Mouse (Mus musculus): Measurements from ENCODE around the gene Batf3. TPM values are rescaled to one million over a fixed set of nuclear protein-coding genes. Genes with fewer than 3 reads are reported as not detected.

Batf3 gene
- total RNA-seq (2014; rRNA removed) (1.6 and 2.2 TPM in 2 replicates), polyA plus RNA-seq (2012; rRNA removed) (2.5 and 2.9 TPM in 2 replicates)

DNA sequence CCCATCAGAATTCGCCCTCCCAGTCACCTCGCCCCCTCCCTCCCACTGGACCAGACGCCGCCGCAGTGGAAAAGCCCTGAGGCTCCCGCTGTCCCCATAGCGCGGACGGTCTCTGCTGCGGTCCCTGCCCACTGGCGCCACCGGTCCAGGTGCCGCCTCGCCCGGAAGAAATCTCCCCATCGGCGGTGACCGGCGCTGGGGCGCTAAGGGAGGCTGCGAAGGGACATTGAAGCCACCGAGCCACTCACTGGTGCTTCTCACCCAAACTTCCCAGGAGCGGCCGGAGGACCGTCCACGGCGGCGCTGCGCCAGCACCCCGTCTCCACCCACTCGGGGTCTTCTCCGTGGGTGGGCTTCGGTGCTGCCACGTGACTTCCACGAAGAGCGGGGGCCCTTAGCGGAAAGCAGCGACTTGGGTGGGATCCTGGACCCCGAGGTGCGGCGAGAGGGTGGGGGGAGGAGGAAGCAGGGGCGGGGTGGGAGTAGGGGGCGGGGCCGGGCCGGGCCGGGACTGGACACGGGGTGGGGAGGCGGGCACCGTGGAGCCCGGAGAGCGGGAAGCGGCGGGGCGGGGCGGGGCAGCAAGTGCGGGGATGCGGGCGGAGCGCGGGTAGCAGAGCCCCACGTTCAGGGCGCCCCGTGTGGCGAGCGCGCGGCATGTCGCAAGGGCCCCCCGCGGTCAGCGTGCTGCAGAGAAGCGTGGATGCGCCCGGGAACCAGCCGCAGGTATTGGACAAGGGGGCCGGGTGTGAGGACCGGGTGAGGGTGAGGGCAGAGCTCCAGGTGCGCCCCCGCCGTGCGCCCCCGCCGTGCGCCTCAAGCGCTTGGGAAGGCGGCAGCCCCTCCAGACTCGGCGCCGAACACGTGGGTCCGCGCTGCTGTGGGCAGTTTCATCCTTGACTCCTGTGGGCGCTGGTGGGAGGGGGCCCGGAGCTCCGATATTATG is at the start of gene Batf3:
TSS of gene Batf3 (plus strand) at position 46 of the 946 bp plus-strand sequence.
- Histone ChIP-seq H3K9ac (ENCODE audit: low read depth, low read length) (peak within 1 kb of the TSS; percentile 87), H3K36me3 (ENCODE audit: control insufficient read depth, insufficient read depth, low read length) (no peaks in the 10 kb centered on the region), H3K27ac (replicated peaks; ENCODE audit: insufficient read depth, low read depth, low read length) (no peak within 1 kb of the TSS; the same call in 1 of the 2 replicates), H3K79me2 (ENCODE audit: control insufficient read depth, insufficient read depth, low read length) (no peaks in the 10 kb centered on the region), H3K4me1 (ENCODE audit: control insufficient read depth, insufficient read depth, low read length) (no peaks in the 10 kb centered on the region), H3K4me3 (ENCODE audit: insufficient read depth, low read depth, low read length) (peak within 1 kb of the TSS; percentile 91), H3K27me3 (ENCODE audit: control insufficient read depth, insufficient read depth, low read length) (peaks cover 9% of the 10 kb centered on the region; the same call in 1 of the 2 replicates)
- 0 out of 2 replicates have a peak, but pooled peaks have one; percentile 7 for TF ChIP-seq CTCF (IDR thresholded peaks at IDR 0.05; ENCODE audit: low read depth, low read length)
- no peak for TF ChIP-seq POLR2A (IDR thresholded peaks at IDR 0.05; ENCODE audit: extremely low read depth, insufficient read depth, low read length)
- no peak for DNase-seq (ENCODE audit: extremely low read depth, low read depth, low spot score)
- WGBS, result 2% methylated on average over 83 of the region's 95 CpGs

DNA sequence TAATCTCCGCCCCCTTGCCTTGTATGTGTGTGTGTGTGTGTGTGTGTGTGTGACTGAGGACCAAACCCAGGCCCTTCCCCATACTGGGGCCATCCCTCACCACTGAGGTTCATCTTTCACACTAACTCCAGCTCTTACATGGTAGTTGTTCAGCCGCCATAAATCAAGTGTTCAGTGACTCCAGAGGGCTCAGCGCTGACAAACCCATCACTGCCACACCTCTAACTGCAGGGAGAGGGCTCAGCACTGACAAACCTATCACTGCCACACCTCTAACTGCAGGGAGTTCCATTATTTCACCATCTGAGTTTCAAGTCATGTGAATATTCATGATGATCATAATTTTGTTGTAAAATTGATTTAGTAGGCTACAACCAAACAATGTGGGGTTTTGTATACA is 44.1 kb upstream of the Batf3 start:
- Histone ChIP-seq H3K4me1 (ENCODE audit: control insufficient read depth, insufficient read depth, low read length) (no peaks in the 10 kb centered on the region), H3K36me3 (ENCODE audit: control insufficient read depth, insufficient read depth, low read length) (peaks cover 5% of the 10 kb centered on the region; the same call in 1 of the 2 replicates), H3K79me2 (ENCODE audit: control insufficient read depth, insufficient read depth, low read length) (no peaks in the 10 kb centered on the region), H3K4me3 (ENCODE audit: insufficient read depth, low read depth, low read length) (no peak overlapping the region), H3K27ac (replicated peaks; ENCODE audit: insufficient read depth, low read depth, low read length) (no peak overlapping the region), H3K9ac (ENCODE audit: low read depth, low read length) (no peak overlapping the region), H3K27me3 (ENCODE audit: control insufficient read depth, insufficient read depth, low read length) (no peaks in the 10 kb centered on the region)
- TF ChIP-seq CTCF (IDR thresholded peaks at IDR 0.05; ENCODE audit: low read depth, low read length) (no peak), POLR2A (IDR thresholded peaks at IDR 0.05; ENCODE audit: extremely low read depth, insufficient read depth, low read length) (no peak)
- DNase-seq (ENCODE audit: extremely low read depth, low read depth, low spot score), result no peak
- 94% methylated on average over 3 of the region's 3 CpGs for WGBS

DNA sequence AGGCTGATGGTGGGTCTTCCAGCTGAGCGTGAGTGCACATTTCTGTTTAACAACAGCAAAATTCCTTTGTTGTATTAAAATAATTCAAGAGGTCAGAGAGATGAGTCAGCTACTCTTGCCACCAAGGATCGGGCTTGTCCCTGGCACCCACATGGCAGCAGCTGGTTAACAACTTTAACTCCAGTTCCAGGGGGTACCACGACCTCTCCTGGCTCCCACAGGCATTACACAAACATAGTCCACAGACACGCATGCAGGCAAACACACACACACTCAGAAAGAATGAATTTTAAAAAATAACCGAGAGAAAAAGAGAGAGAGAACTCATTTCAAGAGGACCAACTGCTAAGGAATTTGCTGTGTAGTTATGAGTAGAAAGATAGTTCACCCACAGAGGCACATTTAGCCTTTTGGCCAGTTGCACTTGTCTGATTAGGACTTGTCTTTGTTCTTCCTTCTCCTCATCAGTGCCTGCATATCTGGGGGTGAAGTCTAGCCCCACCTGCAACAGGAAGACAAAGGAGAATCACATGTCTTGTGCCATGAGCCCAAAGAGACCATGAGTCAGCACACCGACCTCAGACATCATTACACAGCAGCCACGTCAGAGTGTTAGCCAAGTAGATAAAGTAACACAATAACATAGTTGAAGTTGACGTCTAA is 42.6 kb upstream of the Batf3 start:
- H3K27me3 ChIP-seq (ENCODE audit: control insufficient read depth, insufficient read depth, low read length), result no peaks in the 10 kb centered on the region
- no peaks in the 10 kb centered on the region for H3K79me2 ChIP-seq (ENCODE audit: control insufficient read depth, insufficient read depth, low read length)
- WGBS, result 79% methylated on average over 8 of the region's 8 CpGs
- H3K4me1 ChIP-seq (ENCODE audit: control insufficient read depth, insufficient read depth, low read length), result no peaks in the 10 kb centered on the region
- TF ChIP-seq POLR2A (IDR thresholded peaks at IDR 0.05; ENCODE audit: extremely low read depth, insufficient read depth, low read length) (no peak), CTCF (IDR thresholded peaks at IDR 0.05; ENCODE audit: low read depth, low read length) (no peak)
- H3K9ac ChIP-seq (ENCODE audit: low read depth, low read length), result no peak overlapping the region
- no peak overlapping the region for H3K4me3 ChIP-seq (ENCODE audit: insufficient read depth, low read depth, low read length)
- H3K27ac ChIP-seq (replicated peaks; ENCODE audit: insufficient read depth, low read depth, low read length), result no peak overlapping the region
- H3K36me3 ChIP-seq (ENCODE audit: control insufficient read depth, insufficient read depth, low read length), result peaks cover 5% of the 10 kb centered on the region; the same call in 1 of the 2 replicates
- DNase-seq (ENCODE audit: extremely low read depth, low read depth, low spot score), result no peak

DNA sequence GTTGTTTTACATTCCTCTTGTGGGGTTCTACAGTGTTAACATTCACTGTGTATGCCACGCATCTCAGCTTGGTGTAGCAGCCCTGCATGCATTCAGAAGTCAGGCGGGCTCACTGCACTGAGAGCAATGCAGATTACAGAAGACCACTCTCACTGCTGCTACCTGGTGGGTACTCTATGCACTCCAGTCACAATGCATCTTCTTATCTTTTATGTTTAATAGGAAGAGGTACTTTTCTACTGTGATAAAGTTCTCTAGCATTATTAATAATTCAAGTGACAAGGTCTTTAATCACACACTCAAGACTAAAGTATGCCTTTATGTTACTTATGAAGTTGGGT is 42.1 kb upstream of the Batf3 start:
- no peaks in the 10 kb centered on the region for H3K27me3 ChIP-seq (ENCODE audit: control insufficient read depth, insufficient read depth, low read length)
- H3K4me1 ChIP-seq (ENCODE audit: control insufficient read depth, insufficient read depth, low read length), result no peaks in the 10 kb centered on the region
- no peaks in the 10 kb centered on the region for H3K79me2 ChIP-seq (ENCODE audit: control insufficient read depth, insufficient read depth, low read length)
- DNase-seq (ENCODE audit: extremely low read depth, low read depth, low spot score), result no peak
- WGBS, result 82% methylated on average over 2 of the region's 2 CpGs
- no peak overlapping the region for H3K9ac ChIP-seq (ENCODE audit: low read depth, low read length)
- peaks cover 5% of the 10 kb centered on the region; the same call in 1 of the 2 replicates for H3K36me3 ChIP-seq (ENCODE audit: control insufficient read depth, insufficient read depth, low read length)
- no peak overlapping the region for H3K27ac ChIP-seq (replicated peaks; ENCODE audit: insufficient read depth, low read depth, low read length)
- TF ChIP-seq CTCF (IDR thresholded peaks at IDR 0.05; ENCODE audit: low read depth, low read length) (no peak), POLR2A (IDR thresholded peaks at IDR 0.05; ENCODE audit: extremely low read depth, insufficient read depth, low read length) (no peak)
- H3K4me3 ChIP-seq (ENCODE audit: insufficient read depth, low read depth, low read length), result no peak overlapping the region

DNA sequence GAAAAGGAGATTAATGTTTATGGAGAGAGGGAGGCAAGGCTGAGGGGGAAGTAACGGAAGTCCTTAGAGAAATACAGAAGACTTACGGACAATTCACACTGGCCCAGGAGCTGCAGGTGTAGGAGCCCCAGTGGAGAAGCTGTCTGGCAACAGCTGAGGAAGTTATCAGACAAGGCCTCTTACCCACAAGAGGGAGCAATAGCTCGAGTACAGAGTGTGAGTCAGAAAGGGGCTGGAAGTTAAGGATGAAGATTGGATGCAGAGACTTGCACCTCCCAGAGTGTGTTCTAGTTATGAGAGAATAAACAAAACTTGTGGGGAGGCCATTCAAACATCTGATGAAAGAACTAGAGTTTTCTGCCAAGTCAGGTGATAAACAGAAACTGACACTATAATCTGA is 40.2 kb upstream of the Batf3 start:
- no peak for TF ChIP-seq CTCF (IDR thresholded peaks at IDR 0.05; ENCODE audit: low read depth, low read length)
- TF ChIP-seq POLR2A (IDR thresholded peaks at IDR 0.05; ENCODE audit: extremely low read depth, insufficient read depth, low read length), result no peak
- H3K9ac ChIP-seq (ENCODE audit: low read depth, low read length), result no peak overlapping the region
- H3K36me3 ChIP-seq (ENCODE audit: control insufficient read depth, insufficient read depth, low read length), result peaks cover 5% of the 10 kb centered on the region; the same call in 1 of the 2 replicates
- no peaks in the 10 kb centered on the region for H3K79me2 ChIP-seq (ENCODE audit: control insufficient read depth, insufficient read depth, low read length)
- H3K27ac ChIP-seq (replicated peaks; ENCODE audit: insufficient read depth, low read depth, low read length), result no peak overlapping the region
- no peak overlapping the region for H3K4me3 ChIP-seq (ENCODE audit: insufficient read depth, low read depth, low read length)
- 80% methylated on average over 3 of the region's 3 CpGs for WGBS
- H3K27me3 ChIP-seq (ENCODE audit: control insufficient read depth, insufficient read depth, low read length), result no peaks in the 10 kb centered on the region
- no peaks in the 10 kb centered on the region for H3K4me1 ChIP-seq (ENCODE audit: control insufficient read depth, insufficient read depth, low read length)
- no peak for DNase-seq (ENCODE audit: extremely low read depth, low read depth, low spot score)
